Mouse (Mus musculus) hindbrain, embryonic 11.5 days (tissue): Measurements from ENCODE around the gene Adcy2. TPM values are rescaled to one million over a fixed set of nuclear protein-coding genes. Genes with fewer than 3 reads are reported as not detected.
A peak's percentile ranks its signal among the peaks of the same experiment; 100 is the strongest.

Experiments
- ATAC-seq: fragments of 200-750 bp; cut with Nextera tagmentation; 2 replicates; pipeline ENCODE4 v1.8.0; 2017; ENCODE audit warnings: mild to moderate bottlenecking, moderate TSS enrichment, moderate library complexity; ENCODE audit not compliant: low FRiP score
- DNase-seq: peaks from one replicate; pipeline ENCODE4 v3.0.0-alpha.2; 2015; ENCODE audit warnings: low spot score
- H3K27ac ChIP-seq: fragments of 300-500 bp; sonication (generic); 2 replicates; pipeline ENCODE4 v1.5.1; 2014; ENCODE audit warnings: mild to moderate bottlenecking, low read depth, low read length
- H3K27me3 ChIP-seq: fragments of 300-500 bp; sonication (generic); 2 replicates; pipeline ENCODE4 v1.6.1; 2014; ENCODE audit warnings: mild to moderate bottlenecking, low read length, moderate library complexity, mixed read lengths; ENCODE audit not compliant: control insufficient read depth, insufficient read depth
- H3K36me3 ChIP-seq: fragments of 300-500 bp; sonication (generic); 2 replicates; pipeline ENCODE4 v1.6.1; 2014; ENCODE audit warnings: mild to moderate bottlenecking, low read length, moderate library complexity, mixed read lengths; ENCODE audit not compliant: control insufficient read depth, insufficient read depth
- H3K4me1 ChIP-seq: fragments of 300-500 bp; sonication (generic); replicated peaks from 2 replicates; pipeline ENCODE4 v1.6.1; 2014; ENCODE audit warnings: low read length, mixed read lengths; ENCODE audit not compliant: control insufficient read depth, insufficient read depth
- H3K4me2 ChIP-seq: fragments of 300-500 bp; sonication (generic); replicated peaks from 2 replicates; pipeline ENCODE4 v1.6.1; 2014; ENCODE audit warnings: mild to moderate bottlenecking, low read depth, low read length
- H3K4me3 ChIP-seq: fragments of 300-500 bp; sonication (generic); 2 replicates; pipeline ENCODE4 v1.5.1; 2014; ENCODE audit warnings: low read depth, low read length
- H3K9ac ChIP-seq: fragments of 300-500 bp; sonication (generic); 2 replicates; pipeline ENCODE4 v1.6.1; 2014; ENCODE audit warnings: low read depth, low read length
- H3K9me3 ChIP-seq: fragments of 300-500 bp; sonication (generic); 2 replicates; pipeline ENCODE4 v1.6.1; 2016; ENCODE audit warnings: low read length; ENCODE audit not compliant: control insufficient read depth
- WGBS: fragments of 180-500 bp; shearing (Covaris S2); extraction: QIAGEN DNeasy Blood & Tissue Kit; methylation state at CpG from one replicate; pipeline ENCODE4 v1.1.7; 2014; 5-methylcytosine and 5-hydroxymethylcytosine counted together
- polyA plus RNA-seq: library from polyadenylated mRNA; unstranded; fragments of >200 nt; fragmentation: Nextera tagmentation; extraction: Ambion mirVana; gene quantifications from 2 replicates; pipeline ENCODE4 v1.2.1, GENCODE M21; 2014

Gene Adcy2
- polyA plus RNA-seq, 1 experiment from 2014 or later, result 3.3 TPM

GRCm38 (mm10) chr13:68828441-68828840 is 170.9 kb downstream of the Adcy2 start:
- no peak for DNase-seq
- no peaks in the 10 kb centered on the region for H3K27me3 ChIP-seq

GRCm38 (mm10) chr13:68826461-68826860 is 172.9 kb downstream of the Adcy2 start:
- Histone ChIP-seq H3K4me2 (no peak overlapping the region), H3K4me3 (no peak overlapping the region), H3K27me3 (no peaks in the 10 kb centered on the region), H3K27ac (no peak overlapping the region), H3K36me3 (no peaks in the 10 kb centered on the region), H3K9ac (no peak overlapping the region), H3K4me1 (no peaks in the 10 kb centered on the region), H3K9me3 (no peaks in the 10 kb centered on the region)
- no peak for ATAC-seq
- 100% methylated on average over 1 of the region's 1 CpGs for WGBS
- no peak for DNase-seq

More at GRCm38 (mm10) chr13:68828441-68828840, 170.9 kb downstream of the Adcy2 start:
- 77% methylated on average over 4 of the region's 4 CpGs for WGBS
- no peak overlapping the region for H3K4me2 ChIP-seq
- no peak for ATAC-seq
- H3K4me3 ChIP-seq, result no peak overlapping the region
- H3K9ac ChIP-seq, result no peak overlapping the region
- no peak overlapping the region for H3K27ac ChIP-seq
- no peaks in the 10 kb centered on the region for H3K9me3 ChIP-seq
- H3K36me3 ChIP-seq, result no peaks in the 10 kb centered on the region
- no peaks in the 10 kb centered on the region for H3K4me1 ChIP-seq

DNA sequence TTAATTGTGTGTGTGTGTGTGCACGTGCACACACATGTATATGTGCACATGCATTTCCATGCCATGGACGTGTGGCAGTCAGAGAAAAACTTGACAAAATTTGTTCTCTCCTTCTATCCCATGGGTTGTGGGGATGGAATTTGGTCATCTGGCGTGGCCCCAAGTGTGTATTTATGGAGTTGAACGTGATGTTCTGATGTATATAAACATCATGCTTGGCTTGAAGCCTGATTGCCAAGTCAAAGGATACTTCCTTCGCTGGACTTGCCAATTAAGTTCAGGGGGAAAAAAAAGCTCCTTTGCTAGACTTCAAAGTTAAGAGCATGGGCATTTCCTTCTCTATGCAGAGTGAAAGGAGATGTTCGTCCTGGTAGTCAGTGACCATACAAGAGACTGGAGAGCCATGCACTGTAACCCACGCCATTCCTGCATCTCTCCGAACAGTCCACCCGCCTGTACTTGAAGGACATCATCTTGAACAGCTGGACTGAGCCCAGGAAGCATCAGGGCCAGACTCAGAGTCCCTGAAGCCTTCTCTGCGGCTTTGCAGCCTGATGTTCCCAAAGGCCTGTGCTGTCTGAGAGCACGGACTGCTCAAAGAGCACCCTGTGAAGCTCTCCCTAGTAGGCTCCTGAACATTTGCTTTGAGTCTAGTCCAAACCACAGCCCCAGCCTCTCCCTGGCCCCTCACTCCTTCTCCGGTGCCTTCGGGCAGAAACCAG is 178.3 kb downstream of the Adcy2 start:
- H3K4me2 ChIP-seq, result no peak overlapping the region

GRCm38 (mm10) chr13:68815704-68816477 is 183.4 kb downstream of the Adcy2 start:
- 88% methylated on average over 4 of the region's 4 CpGs for WGBS
- no peaks in the 10 kb centered on the region for H3K9me3 ChIP-seq
- no peak overlapping the region for H3K27ac ChIP-seq
- H3K9ac ChIP-seq, result no peak overlapping the region
- H3K4me1 ChIP-seq, result no peaks in the 10 kb centered on the region
- H3K4me2 ChIP-seq, result no peak overlapping the region
- ATAC-seq, result no peak
- no peak for DNase-seq
- no peaks in the 10 kb centered on the region for H3K36me3 ChIP-seq
- no peak overlapping the region for H3K4me3 ChIP-seq
- H3K27me3 ChIP-seq, result no peaks in the 10 kb centered on the region

More for the DNA sequence above, 178.3 kb downstream of the Adcy2 start:
- Histone ChIP-seq H3K4me1 (no peaks in the 10 kb centered on the region), H3K4me3 (no peak overlapping the region), H3K9ac (no peak overlapping the region), H3K9me3 (no peaks in the 10 kb centered on the region), H3K36me3 (no peaks in the 10 kb centered on the region), H3K27me3 (no peaks in the 10 kb centered on the region), H3K27ac (no peak overlapping the region)
- 87% methylated on average over 13 of the region's 13 CpGs for WGBS
- DNase-seq, result no peak
- ATAC-seq, result no peak

- Histone ChIP-seq H3K36me3 (no peaks in the 10 kb centered on the region), H3K9me3 (no peaks in the 10 kb centered on the region), H3K4me3 (no peak overlapping the region), H3K27me3 (no peaks in the 10 kb centered on the region), H3K4me2 (no peak overlapping the region), H3K9ac (no peak overlapping the region), H3K4me1 (no peaks in the 10 kb centered on the region), H3K27ac (no peak overlapping the region)
- WGBS, result 93% methylated on average over 3 of the region's 3 CpGs
- no peak for ATAC-seq
- no peak for DNase-seq
Measured at GRCm38 (mm10) chr13:68811185-68811584, 188.2 kb downstream of the Adcy2 start.

DNA sequence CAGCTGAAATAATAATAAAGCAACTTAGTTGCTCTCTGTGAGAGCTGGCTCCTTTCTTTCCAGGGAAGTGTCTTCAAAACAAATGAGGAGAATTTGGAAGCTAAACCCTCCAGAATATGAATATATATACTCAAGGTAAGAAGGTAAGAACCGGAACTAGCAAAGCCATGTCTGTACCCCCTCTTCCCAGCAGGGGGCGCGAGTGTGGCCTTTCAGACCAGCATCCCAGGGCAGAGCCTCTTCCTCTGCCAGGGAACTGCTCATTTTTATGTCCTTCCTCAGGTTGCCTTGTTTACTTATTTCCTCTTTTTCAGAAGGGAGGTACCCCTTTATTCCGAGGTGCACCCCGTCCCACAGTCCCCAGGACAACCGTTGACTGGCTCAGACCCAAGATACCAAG is 199.6 kb downstream of the Adcy2 start:
- H3K4me2 ChIP-seq, result no peak overlapping the region
- no peaks in the 10 kb centered on the region for H3K36me3 ChIP-seq
- DNase-seq (peak; percentile 21), ATAC-seq (0 out of 2 replicates have a peak, but pooled peaks have one; percentile 17)
- H3K27ac ChIP-seq, result no peak overlapping the region
- no peaks in the 10 kb centered on the region for H3K4me1 ChIP-seq
- no peak overlapping the region for H3K4me3 ChIP-seq
- no peak overlapping the region for H3K9ac ChIP-seq
- no peaks in the 10 kb centered on the region for H3K27me3 ChIP-seq
- H3K9me3 ChIP-seq, result no peaks in the 10 kb centered on the region
- WGBS, result 68% methylated on average over 6 of the region's 6 CpGs

DNA sequence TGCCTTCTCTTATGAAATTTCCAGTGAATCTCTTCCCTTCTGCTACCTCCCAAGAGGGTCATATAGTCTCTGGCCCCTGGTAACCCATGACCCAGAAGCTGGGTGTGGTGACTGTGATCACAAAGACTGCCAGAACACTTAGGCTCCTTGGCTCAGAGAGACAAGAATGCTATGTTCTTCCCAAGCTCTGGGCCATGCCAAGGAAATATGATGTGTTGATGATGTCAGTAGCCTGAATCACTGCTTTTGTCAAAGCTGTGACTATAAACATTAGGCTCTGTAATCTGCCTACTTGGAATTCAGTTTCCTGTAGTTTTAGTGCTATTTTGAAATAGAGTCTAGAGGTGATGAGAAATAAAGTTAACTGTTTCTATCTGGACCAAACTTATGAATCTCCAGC is 206.1 kb downstream of the Adcy2 start:
- Histone ChIP-seq H3K4me3 (no peak overlapping the region), H3K36me3 (no peaks in the 10 kb centered on the region), H3K27me3 (no peaks in the 10 kb centered on the region), H3K9me3 (no peaks in the 10 kb centered on the region), H3K4me2 (no peak overlapping the region), H3K4me1 (no peaks in the 10 kb centered on the region), H3K9ac (no peak overlapping the region), H3K27ac (no peak overlapping the region)
- ATAC-seq (no peak), DNase-seq (no peak)

DNA sequence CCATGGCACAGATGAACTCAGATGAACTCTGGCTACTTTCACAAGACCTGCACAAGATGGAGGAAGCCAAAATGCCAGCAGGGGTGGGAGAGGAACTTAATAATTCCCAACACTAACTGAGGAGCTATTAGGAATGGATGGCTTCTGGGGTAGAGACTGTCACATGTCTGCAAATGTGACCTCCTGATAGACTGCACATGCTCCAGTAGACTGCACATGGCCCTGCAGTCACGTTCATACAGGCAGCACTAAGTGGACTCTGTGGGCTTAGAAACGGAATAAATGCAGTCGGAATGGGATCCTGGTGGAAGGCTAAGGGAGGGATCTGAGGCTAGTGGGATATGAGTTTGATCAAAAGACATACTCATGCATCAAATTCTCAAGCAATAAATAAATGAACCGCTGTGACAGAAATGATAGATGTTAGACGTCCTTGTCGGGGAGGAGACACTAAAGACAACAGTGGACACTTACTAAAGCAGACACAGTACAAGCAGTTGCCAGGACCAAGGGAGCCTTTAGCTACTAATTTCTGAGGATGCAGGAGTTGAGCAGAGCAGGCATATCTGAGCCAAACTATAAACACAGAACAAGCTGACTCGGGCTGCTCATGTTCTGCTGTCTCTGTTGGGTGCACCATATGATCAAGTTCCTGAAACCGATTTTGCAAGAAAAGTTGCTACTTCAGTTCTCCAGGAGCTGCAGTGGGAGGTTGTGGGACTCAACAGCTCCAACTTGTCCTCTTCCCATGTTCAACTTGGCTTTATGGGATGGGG is 211.9 kb downstream of the Adcy2 start:
- H3K27me3 ChIP-seq, result no peaks in the 10 kb centered on the region
- no peaks in the 10 kb centered on the region for H3K36me3 ChIP-seq
- DNase-seq (no peak), ATAC-seq (no peak)
- no peak overlapping the region for H3K4me3 ChIP-seq
- H3K4me1 ChIP-seq, result no peaks in the 10 kb centered on the region
- no peaks in the 10 kb centered on the region for H3K9me3 ChIP-seq
- H3K27ac ChIP-seq, result no peak overlapping the region
- no peak overlapping the region for H3K9ac ChIP-seq
- WGBS, result 90% methylated on average over 8 of the region's 8 CpGs
- H3K4me2 ChIP-seq, result no peak overlapping the region
